Mouse (Mus musculus) right cerebral cortex, adult 2 months (tissue): ENCODE data around the gene Zfp207.
"Not testable (repeated sequence)": the region's sequence is repeated elsewhere in the genome, so short reads cannot be mapped to it uniquely, and the experiment has no call there.

Source experiments
- DNase-seq, 2 experiments: peaks; one replicate each; pipeline ENCODE4 v3.0.0; 2021 to 2022; ENCODE audit warnings: low spot score in 2 of 2

Gene Zfp207

GRCm38 (mm10) chr11:80410377-80410776 lies 27.3 kb downstream of the Zfp207 start:
- no peak for DNase-seq

GRCm38 (mm10) chr11:80417085-80417484 lies 34.0 kb downstream of the Zfp207 start:
- DNase-seq = no peak

- DNase-seq = no peak
Measured at GRCm38 (mm10) chr11:80419743-80420142, 36.7 kb downstream of the Zfp207 start.

GRCm38 (mm10) chr11:80420202-80420984 lies 37.3 kb downstream of the Zfp207 start:
- no peak for DNase-seq

GRCm38 (mm10) chr11:80421421-80422047 lies 38.5 kb downstream of the Zfp207 start:
- no peak for DNase-seq

GRCm38 (mm10) chr11:80424691-80425090 lies 41.6 kb downstream of the Zfp207 start:
- no peak for DNase-seq

GRCm38 (mm10) chr11:80425247-80425778 lies 42.2 kb downstream of the Zfp207 start:
- DNase-seq = no peak

- DNase-seq = not testable (repeated sequence)
Measured at GRCm38 (mm10) chr11:80426029-80426813, 43.1 kb downstream of the Zfp207 start.

- DNase-seq = peak; percentile 96 to 97
Measured at GRCm38 (mm10) chr11:80428381-80429008, 45.4 kb downstream of the Zfp207 start, which contains the start of gene Psmd11. Gene Psmd11, plus strand, starts transcription at chr11:80428615.

- peak; percentile 36 to 47 for DNase-seq
Measured at GRCm38 (mm10) chr11:80429009-80429475, 46.0 kb downstream of the Zfp207 start.

- no peak for DNase-seq
Measured at GRCm38 (mm10) chr11:80429500-80430166, 46.6 kb downstream of the Zfp207 start.

GRCm38 (mm10) chr11:80430366-80430910 lies 47.4 kb downstream of the Zfp207 start:
- DNase-seq = no peak

- no peak for DNase-seq
Measured at GRCm38 (mm10) chr11:80446916-80447315, 63.8 kb downstream of the Zfp207 start.

GRCm38 (mm10) chr11:80449859-80450258 lies 66.8 kb downstream of the Zfp207 start:
- no peak for DNase-seq

GRCm38 (mm10) chr11:80452242-80452641 lies 69.2 kb downstream of the Zfp207 start:
- no peak for DNase-seq

GRCm38 (mm10) chr11:80453198-80453597 lies 70.1 kb downstream of the Zfp207 start:
- no peak for DNase-seq
